Mouse (Mus musculus): ENCODE results near the gene Abhd13.

Abhd13 gene

DNA sequence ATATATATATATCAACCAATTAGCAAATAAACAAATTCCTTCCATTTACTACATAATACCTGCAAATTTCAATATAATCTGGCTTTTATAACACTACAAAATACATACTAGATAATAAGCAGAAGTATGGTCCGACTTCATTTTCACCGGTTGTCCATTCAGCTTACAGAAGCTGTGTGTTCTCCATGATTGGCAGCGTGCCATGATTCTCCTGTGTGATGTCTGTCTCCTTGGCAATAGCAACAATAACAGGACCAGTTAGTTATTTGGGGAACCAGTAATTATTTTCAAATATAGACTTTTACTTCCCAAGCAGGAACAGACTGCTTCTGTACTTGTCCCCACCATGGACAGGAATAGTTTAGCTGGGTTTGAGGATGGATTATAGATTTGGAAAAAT, 39.7 kb downstream of the Abhd13 start:
- peak; percentile 17 for DNase-seq

- no peak for DNase-seq
Measured at GRCm38 (mm10) chr8:10030320-10031060, 53.0 kb downstream of the Abhd13 start.

GRCm38 (mm10) chr8:10031177-10031576, 53.7 kb downstream of the Abhd13 start:
- DNase-seq, result no peak

- no peak for DNase-seq
Measured at GRCm38 (mm10) chr8:10040866-10041265, 63.4 kb downstream of the Abhd13 start.
